In the genomic region with DNA sequence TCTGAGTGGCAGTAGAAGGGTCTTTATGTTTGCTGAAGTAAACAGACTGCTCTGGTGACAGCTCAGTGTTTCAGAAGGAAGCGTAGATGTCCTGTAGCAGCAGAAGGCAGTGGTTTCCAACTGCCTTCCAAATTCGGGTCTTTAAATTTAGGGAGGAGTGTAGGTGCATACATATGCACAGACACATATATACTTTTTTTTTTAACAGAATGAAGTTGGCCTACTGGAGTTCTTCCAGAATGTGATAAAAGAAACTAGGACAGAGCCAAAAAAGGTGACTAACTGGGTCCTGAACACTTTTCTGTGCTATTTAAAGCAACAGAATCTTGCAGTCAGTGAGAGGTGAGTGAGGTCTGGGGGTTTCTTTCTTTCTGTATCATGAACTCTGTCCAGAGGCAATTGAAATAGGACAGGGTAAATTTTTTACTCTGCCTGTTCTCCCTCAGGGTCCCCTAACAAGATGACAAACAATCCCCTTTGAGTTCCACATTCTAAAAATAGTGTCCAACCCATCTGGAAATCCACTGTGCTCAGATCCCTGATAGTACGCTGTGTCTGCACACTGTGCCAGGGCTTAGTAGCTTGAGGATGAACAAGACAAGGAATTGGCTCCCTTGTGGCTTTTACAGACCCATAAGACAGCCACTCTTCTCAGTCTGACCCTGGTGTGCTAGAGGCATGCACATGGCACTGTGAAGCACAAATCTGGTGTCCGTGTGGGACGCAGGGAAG, we compare ENCODE assay signal across 25 mouse cellular contexts.
DNase-seq lines count a peak whose midpoint lies in the region; ATAC-seq lines count a peak whose summit lies in the region.
"Had no signal": no experiment of that assay in that cellular context is flagged by ENCODE, and none has a peak within 500 bp of the region (broad histone marks: within the 10 kb centered on the region; RNA-seq: fewer than 3 reads in every experiment).

No protein-coding gene starts in this region.

- H3K27me3 ChIP-seq in heart, embryonic 13.5 days (replicated peaks), result no peaks in the 10 kb centered on the region
- H3K27me3 ChIP-seq: CH12.LX; midbrain, embryonic 13.5 days; neural tube, embryonic 15.5 days had no signal

- H3K27ac ChIP-seq in heart, embryonic 13.5 days (replicated peaks), result peak overlapping the region; percentile 97
- H3K27ac ChIP-seq: embryonic facial prominence, embryonic 10.5 days; gastrocnemius, adult 2 months; limb, embryonic 10.5 days; macrophage; midbrain, embryonic 13.5 days; neural tube, embryonic 15.5 days had no signal

- H3K4me1 ChIP-seq in heart, embryonic 13.5 days, result peaks cover 48% of the 10 kb centered on the region
- H3K4me1 ChIP-seq: embryonic facial prominence, embryonic 10.5 days; limb, embryonic 10.5 days; midbrain, embryonic 13.5 days; neural tube, embryonic 15.5 days had no signal

- intact Hi-C loops in gastrocnemius, postnatal 36 days (cut with DNase I), result no loop called here

- no peaks in the 10 kb centered on the region for H3K36me3 ChIP-seq in heart, embryonic 13.5 days
- H3K36me3 ChIP-seq: embryonic facial prominence, embryonic 10.5 days; limb, embryonic 10.5 days; midbrain, embryonic 13.5 days; neural tube, embryonic 15.5 days had no signal

- ATAC-seq in frontal cortex, adult (ENCODE audit: low TSS enrichment), result peak; percentile 69
- no peak; the same call in 1 of the 2 replicates for ATAC-seq in heart, embryonic 13.5 days (ENCODE audit: extremely low read depth, insufficient number of reproducible peaks, low FRiP score, low TSS enrichment)
- ATAC-seq: forebrain, embryonic 16.5 days; midbrain, embryonic 13.5 days had no signal

- peak overlapping the region; percentile 30 for H3K4me2 ChIP-seq in heart, embryonic 13.5 days
- H3K4me2 ChIP-seq: liver, embryonic 11.5 days; lung, embryonic 14.5 days; midbrain, embryonic 13.5 days; neural tube, embryonic 15.5 days had no signal

- peak overlapping the region; percentile 57; the same call in 1 of the 2 replicates for H3K9ac ChIP-seq in heart, embryonic 13.5 days
- H3K9ac ChIP-seq: lung, embryonic 14.5 days; midbrain, embryonic 13.5 days; neural tube, embryonic 15.5 days had no signal

- WGBS in heart, embryonic 13.5 days, result 48% methylated on average over 5 of the region's 5 CpGs

- no peak for DNase-seq in frontal cortex, postnatal 10 days (ENCODE audit: low spot score in 2 of 2)
- peak; percentile 54 for DNase-seq in right cerebral cortex, adult 18-20 months
- DNase-seq in right cerebral cortex, postnatal 14 days, result no peak
- DNase-seq in gastrocnemius, postnatal 36 days, result no peak
- no peak for DNase-seq in B cell, adult 2 months
- no peak for DNase-seq in urinary bladder, postnatal 4 days (ENCODE audit: low spot score in 2 of 2)
- DNase-seq: adrenal gland, adult 2 months; cerebellum, adult 11-12 months; cerebellum, postnatal 25 days; gastrocnemius, adult 2 months; kidney, postnatal 4 days; lung, embryonic 14.5 days; thymus, adult 2 months had no signal

- no peak overlapping the region for H3K4me3 ChIP-seq in heart, embryonic 13.5 days
- H3K4me3 ChIP-seq: embryonic facial prominence, embryonic 10.5 days; erythroblast, embryonic 14.5 days; gastrocnemius, adult 2 months; limb, embryonic 10.5 days; midbrain, embryonic 13.5 days; myocyte; neural tube, embryonic 15.5 days had no signal

- no peaks in the 10 kb centered on the region for H3K9me3 ChIP-seq in heart, embryonic 13.5 days
- H3K9me3 ChIP-seq: embryonic facial prominence, embryonic 10.5 days; limb, embryonic 10.5 days; midbrain, embryonic 13.5 days; neural tube, embryonic 15.5 days had no signal
